Mouse (Mus musculus): ENCODE measurements around the gene Gas7.

Gas7 gene

DNA sequence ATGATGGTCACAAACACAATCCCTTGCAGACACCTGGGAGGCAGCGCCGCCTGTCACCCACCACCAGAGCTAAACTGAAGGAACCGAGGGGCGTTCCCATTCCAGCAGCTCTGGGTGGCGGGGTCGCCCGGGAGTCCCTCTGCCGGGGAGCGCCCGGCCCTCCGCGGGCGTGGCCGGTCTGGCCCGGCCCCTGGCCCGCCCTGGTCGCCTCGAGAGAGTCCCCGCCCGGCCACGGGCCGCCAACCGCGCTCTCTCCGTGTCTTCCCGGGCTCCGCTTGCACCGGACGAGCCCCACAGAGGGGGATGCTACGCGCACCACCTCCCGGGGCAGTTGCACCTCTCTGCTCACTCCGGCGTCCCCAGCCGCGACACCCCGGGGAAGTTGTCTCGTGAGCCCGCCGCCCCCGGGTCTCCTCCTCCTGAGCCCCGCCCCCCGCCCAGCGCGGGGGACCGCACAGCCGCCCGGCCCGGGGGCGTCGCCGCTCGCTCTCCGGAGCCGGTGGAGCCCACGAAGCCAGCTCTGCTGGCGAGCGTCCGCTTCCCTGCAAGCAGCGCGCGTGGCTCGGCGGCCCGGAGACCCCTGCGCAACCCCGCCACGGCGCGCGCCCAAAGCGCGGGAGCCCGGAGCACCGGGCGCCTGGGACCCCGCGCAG lies at the start of gene Gas7:
Gas7 (plus strand) TSS at position 564 of the 653 bp plus-strand sequence.
- no peak for ATAC-seq (ENCODE audit: low TSS enrichment)

DNA sequence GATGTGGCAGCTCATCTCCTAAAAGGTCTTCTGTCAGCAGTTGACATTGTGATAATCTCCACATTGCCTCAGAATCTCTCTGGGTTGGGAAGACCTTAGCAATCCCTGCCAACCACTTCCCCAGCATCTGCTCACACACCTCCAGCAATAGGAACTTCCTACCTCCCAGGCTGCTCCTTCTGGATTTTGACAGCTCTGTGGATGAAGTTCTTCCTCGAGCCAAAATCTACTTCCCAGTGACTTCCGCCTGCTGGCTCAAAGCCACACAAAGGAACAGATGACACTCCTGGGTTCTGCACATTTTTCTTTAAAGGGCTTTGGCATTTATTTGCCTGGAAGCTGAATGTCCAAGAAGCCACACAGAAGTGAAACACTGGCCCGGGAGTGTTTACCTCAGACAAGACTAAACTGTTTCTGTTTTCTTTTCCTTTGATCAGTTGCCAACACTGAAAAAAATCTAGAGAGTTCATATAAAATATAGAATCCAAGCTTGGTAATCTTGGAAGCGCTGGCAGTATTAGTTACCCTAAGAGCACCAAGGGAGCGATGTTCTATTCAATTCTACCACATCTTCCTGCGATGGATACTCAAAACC lies 40.8 kb upstream of the Gas7 start:
- peak; percentile 69 for ATAC-seq (ENCODE audit: low TSS enrichment)

DNA sequence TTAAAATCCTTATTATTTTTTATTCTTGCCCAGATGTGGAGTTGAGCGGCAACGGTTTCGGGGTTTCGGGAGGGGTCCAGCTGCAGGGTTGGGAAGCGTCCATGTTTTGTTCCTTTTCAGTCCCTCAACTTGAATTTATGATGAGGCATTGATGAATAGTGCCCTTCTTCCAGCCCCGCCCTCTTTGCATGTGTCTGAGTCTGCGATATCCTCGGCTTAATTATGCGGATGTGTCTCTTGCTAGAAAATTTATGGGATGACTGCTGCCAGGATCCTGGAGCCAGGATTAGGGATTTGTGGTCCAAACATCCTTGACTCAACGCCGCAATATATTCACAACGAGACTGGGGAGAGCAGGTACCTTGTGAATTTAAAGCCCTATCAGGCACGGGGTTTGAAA lies 31.7 kb upstream of the Gas7 start:
- no peak for ATAC-seq (ENCODE audit: low TSS enrichment)

DNA sequence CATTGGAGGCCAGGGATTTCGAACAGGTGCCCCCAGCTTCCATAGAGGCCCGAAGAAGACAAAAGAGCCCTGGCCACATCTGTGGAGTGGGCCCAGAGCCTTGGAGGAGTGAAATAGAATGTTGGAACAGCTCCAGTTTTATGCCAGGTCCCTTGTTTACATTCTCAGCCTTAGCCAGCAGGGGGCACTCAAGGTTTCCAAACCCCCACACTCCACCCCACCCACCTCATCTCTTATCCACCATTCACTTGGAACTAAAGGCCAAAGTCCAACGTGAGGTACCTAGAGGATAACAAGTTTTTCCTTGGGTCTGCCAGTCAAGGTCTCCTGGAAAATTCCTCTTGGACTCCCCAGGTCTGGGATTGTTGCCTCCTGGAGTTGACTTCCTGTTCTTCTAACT lies 27.0 kb upstream of the Gas7 start:
- 0 out of 2 replicates have a peak, but pooled peaks have one; percentile 41 for ATAC-seq (ENCODE audit: low TSS enrichment)

DNA sequence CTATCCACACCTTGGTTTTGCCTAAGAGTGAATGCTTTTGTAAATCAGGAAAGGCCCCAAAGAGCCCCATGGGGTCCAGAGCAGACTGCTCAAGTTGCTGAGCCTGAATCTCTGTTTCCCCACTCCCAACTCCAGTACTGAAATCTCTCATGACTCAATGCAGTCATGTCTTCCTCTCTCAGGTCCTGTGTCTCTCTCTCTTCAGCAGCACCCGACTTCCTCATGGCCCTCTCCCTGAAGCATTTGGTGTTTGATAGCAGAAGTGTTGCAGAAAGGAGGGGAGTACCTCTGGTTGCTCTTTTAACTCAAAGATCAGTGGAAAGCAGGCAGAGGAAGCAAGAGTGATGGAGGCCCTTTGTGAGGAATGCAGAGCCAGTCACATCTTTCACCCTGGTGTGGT lies 25.4 kb upstream of the Gas7 start:
- no peak for ATAC-seq (ENCODE audit: low TSS enrichment)

DNA sequence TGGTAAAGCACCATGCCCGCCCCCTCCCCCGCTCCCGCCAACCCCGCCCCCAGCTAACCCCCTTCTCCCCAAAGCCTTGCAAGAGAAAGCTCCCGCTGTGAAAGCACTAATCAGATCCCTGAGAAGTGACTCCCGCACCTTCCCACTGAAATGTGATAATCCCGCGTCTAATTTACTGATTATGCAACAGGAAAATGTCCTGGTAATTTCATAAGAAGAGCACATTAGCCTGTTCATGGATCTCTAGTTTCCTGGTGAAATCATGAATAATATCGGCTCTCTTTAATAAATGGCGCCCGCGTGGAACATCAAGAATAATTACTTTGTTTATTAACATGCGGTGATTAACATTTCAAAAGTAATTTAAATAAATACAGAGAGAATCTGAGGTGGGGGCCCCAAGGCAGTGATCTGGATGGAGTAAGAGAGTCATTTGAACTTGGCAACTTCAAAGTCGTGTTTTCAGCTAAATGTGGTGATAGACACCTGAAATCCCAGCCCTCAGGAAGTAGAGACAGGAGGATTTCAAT lies 24.1 kb upstream of the Gas7 start:
- ATAC-seq (ENCODE audit: low TSS enrichment) = no peak

GRCm38 (mm10) chr11:67431864-67432263 lies 23.4 kb upstream of the Gas7 start:
- ATAC-seq (ENCODE audit: low TSS enrichment) = no peak

DNA sequence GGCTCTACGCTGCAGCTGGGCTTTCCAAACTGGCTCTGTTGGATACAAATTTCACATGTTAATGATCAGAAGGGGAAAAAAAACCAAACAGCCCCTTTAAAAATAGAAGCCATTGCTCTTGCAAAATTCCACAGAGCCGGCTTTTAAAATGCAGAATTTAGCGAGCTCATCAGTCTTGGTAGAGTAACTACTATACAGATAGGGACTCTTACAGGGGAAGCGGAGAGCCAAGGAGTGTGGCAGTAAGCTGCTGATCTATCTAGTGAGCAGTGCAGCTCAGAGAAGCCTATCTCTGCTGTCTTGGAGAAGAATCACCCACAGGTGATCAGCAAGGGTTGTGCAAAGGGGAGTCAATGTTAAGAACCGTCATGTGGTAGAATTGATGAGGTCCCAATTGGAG lies 21.5 kb upstream of the Gas7 start:
- ATAC-seq (ENCODE audit: low TSS enrichment) = peak; percentile 59; the same call in 1 of the 2 replicates

GRCm38 (mm10) chr11:67438746-67439145 lies 16.5 kb upstream of the Gas7 start:
- no peak for ATAC-seq (ENCODE audit: low TSS enrichment)

DNA sequence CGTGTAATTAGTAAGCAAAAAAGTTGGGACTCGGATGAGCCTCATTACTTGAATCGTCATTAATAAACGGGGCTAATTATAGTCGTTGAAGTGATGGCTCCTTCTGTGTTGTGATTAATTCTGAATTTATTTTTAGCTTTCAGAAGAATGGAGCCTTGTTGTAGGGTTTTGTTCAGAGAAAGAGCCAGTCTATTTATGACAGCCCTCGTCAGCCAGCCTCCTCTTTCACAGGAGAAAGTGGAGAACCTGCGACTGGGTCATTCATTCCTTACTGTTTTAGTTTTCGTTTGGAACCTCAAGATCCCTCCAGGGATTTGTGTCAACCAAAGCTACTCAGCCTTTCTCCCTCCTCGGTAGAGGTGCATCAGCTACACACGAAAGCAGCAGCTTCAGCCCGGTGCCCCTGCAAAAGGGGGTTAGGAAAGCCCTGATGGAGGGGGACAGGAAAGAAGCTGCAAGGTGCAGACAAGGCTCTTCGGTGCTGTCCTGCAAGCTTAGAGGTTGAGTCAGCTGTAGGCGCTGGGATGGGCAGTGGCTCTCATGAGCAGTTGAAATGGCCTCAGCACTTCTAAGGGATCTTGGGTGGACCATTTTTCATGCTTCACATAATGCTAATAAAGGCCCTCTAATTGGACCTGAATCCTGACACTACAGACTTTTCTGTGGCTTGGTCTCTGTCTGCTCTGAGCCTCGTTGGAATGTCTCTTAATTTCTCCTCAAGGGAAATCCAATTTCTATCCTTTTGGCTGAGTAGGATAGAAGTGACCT lies 10.0 kb upstream of the Gas7 start:
- no peak for ATAC-seq (ENCODE audit: low TSS enrichment)

DNA sequence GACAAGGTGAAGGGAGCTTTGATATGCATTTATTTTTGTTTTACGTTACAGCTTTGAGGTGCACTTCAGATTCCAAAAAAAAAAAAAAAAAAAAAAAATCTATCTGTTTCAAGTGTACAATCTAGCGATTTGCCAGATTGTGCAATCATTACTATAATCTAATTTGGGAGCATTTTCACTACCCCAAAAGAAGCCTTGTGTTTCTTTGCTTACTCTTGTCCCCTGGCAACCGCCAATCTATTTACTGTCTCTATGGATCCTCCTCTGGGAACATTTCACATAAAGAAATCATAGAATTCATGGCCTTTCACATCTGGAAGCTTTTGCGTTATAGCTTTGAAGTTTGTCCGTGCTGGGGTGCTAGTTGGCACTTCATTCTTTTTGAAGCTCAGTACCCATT lies 3.7 kb upstream of the Gas7 start:
- ATAC-seq (ENCODE audit: low TSS enrichment) = no peak

GRCm38 (mm10) chr11:67455527-67455981 lies 317 bp downstream of the Gas7 start:
- ATAC-seq (ENCODE audit: low TSS enrichment) = no peak; the same call in 1 of the 2 replicates

GRCm38 (mm10) chr11:67456029-67456428 lies 792 bp downstream of the Gas7 start:
- ATAC-seq (ENCODE audit: low TSS enrichment) = no peak

- peak; percentile 79 for ATAC-seq (ENCODE audit: low TSS enrichment)
Measured at GRCm38 (mm10) chr11:67458171-67458570, 2.9 kb downstream of the Gas7 start.

DNA sequence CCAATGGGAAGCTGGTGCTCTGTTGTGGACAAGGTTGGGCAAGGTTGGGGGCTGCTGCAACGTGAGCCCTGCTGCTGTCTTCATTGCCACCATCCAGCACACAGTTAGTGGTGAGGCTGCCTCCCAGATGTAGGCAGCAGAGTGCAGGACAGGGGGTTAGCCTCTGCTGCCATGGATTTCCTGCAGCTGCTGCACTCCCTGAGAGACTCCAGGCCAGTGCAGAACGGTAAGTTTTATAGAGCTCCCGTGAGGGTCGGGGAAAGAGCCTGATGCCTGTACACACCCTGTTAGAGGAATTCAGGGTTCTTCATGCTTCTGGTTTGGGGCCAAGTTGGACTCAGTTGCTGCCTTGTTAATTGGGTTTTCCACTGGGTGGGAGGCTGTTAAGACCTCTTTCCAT lies 11.9 kb downstream of the Gas7 start:
- no peak for ATAC-seq (ENCODE audit: low TSS enrichment)

- ATAC-seq (ENCODE audit: low TSS enrichment) = no peak; the same call in 1 of the 2 replicates
Measured at GRCm38 (mm10) chr11:67468846-67469245, 13.6 kb downstream of the Gas7 start.

GRCm38 (mm10) chr11:67474590-67474989 lies 19.4 kb downstream of the Gas7 start:
- ATAC-seq (ENCODE audit: low TSS enrichment) = no peak

DNA sequence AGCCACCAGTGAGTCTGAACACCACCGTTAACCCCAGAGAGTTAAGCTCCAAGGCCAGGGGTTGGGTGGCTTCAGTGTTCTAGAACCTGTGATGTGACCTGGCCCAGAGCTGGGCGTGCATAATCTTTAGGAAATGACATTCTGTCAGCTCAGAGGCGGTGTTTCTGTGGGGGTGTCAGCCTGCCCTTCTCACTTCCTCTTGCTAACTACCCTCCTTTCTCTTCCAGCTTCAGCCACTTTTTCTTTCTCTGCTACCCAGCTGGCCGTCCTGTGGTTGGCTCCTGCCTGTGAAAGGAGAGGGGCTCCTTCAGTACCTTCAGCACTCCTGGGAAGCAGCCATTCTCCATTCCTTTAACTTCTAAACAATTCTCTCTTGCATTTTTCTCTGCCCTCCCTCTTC lies 24.3 kb downstream of the Gas7 start:
- ATAC-seq (ENCODE audit: low TSS enrichment) = no peak

DNA sequence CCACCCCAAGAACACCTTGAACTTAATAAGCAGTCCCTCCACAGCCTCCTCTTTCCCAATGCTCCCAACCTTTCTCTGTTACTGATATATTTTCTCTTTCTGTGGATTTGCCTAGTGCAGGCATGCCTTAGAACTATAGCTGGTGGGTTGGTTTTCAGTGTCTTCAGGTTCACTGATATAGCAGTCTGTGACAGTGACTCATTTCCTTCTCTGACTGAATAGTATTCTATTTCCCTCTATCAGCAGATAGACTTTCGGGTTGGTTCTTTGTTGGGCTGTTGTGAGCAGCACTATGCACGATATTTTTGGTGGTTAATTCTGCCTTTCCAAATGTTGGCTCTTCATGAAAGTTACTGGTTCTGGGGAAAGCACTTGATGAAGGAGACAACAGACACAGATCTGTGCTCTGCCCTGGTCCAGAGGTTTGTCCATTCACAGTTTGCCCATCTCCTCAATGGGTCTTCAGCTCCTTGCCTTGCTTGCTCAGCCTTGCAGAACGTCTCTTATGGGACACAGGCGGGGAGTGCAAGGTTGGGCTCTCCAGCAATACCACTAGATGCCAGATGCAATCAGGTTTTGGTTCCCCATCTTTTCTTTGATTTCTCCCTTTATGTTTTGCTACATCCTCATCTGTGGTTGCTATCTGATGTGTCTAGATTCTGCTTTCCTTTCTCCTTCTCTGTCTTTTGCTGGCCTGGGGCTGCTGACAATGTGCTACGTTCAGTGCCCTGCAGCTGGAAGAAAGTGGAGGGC lies 25.1 kb downstream of the Gas7 start:
- no peak for ATAC-seq (ENCODE audit: low TSS enrichment)

- ATAC-seq (ENCODE audit: low TSS enrichment) = peak; percentile 41; the same call in 1 of the 2 replicates
Measured at GRCm38 (mm10) chr11:67481691-67482090, 26.5 kb downstream of the Gas7 start.

DNA sequence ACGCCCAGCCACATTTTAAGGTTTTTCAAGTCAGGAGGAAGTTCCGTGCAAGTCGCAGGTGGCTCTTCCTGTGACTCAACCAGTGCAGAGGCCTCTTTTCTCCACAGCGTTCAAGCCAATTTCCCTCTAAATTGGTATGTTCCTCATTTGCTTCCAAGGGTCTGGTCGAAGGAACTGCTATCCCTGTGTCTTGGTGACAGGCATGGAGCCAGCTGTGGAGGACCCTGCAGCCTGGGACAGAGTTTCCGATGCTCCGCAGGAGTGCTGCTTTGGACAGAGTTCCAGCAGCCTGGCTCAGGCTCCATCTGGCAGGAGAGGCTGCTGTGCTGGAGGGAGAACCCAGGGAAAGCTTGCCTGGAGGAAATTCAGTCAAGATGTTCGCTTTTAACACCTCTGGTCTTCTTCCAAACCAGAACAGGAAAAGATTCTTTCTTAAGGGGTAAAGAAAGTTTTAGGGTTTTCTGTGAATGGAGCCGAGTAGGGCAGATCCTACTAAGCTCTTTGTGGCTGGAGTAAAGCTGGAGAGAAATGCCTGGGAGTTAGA lies 27.1 kb downstream of the Gas7 start:
- ATAC-seq (ENCODE audit: low TSS enrichment) = peak; percentile 90

- ATAC-seq (ENCODE audit: low TSS enrichment) = no peak
Measured at GRCm38 (mm10) chr11:67488156-67488555, 32.9 kb downstream of the Gas7 start.

Data from frontal cortex, adult (tissue).